Mouse (Mus musculus) adrenal gland, adult 18-20 months (tissue): ENCODE data around the gene Mark4. TPM values are rescaled to one million over a fixed set of nuclear protein-coding genes. Genes with fewer than 3 reads are reported as not detected.
A peak's percentile ranks its signal among the peaks of the same experiment; 100 is the strongest.

Source experiments
- DNase-seq, 2 experiments: peaks; one replicate each; pipeline ENCODE4 v3.0.0; 2021 to 2022; ENCODE audit warnings: low spot score in 2 of 2
- total RNA-seq, 2 experiments: library from RNA; stranded (reverse); gene quantifications; 1 replicate in 1 of 2; 2 replicates in 1 of 2; pipeline ENCODE4 v1.2.3; 2021

Mark4 gene
- total RNA-seq, 2 experiments from 2014 or later = 35.9 to 54.0 TPM

DNA sequence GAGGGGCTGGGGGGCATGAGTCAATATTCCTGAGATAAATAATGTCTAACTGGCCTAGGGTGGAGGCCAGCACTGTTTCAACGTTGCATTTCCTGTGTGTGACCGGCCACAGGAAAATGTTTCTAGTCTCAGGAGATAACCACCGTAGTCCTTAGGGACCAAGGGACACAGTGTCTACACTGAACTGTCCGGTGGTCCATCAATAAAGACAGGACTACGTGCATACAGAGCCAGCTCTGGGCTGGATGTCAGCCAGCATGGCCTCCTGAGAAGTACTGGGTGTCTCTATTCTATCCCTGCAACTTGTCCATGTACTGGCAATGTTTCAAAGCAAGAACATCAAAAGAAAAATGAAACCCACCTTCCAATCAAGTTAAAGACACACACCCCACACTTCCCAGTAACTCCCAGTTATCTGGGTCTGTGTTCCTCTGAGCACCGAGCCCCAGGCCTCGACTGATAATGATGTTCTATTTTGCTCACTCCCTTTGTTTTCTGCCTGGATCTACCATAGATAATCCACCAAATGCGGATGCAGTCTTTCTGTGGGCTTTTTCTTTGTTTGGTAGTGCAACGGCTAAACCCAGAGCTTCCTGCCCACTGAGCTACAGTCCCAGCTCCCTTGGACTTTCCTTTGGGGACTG, 17.1 kb downstream of the Mark4 start:
- no peak for DNase-seq

- DNase-seq = no peak
These were observed 21.6 kb downstream of the Mark4 start for GRCm38 (mm10) chr7:19437048-19437447.

GRCm38 (mm10) chr7:19436276-19436675, 22.3 kb downstream of the Mark4 start:
- DNase-seq = no peak

DNA sequence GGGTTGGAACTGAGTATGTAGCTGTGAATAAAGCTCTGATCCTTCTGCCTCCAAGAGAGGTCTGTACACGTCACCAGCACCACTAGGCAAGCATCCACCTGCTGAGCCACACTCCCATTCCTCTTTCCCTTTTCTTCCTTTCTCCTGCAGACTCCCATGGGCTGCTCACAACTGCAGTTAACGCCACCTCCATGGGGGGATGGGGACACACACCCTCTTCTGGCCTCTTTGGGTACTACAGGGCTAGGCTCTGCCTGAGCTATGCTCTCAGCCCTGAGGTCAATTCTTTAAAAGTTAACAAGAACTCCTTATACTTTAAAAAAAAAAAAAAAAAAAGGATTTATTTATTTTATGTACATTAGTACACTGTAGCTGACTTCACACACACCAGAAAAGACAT, 26.1 kb downstream of the Mark4 start:
- no peak for DNase-seq

- no peak for DNase-seq
These were observed 28.2 kb downstream of the Mark4 start for GRCm38 (mm10) chr7:19430402-19430801.

DNA sequence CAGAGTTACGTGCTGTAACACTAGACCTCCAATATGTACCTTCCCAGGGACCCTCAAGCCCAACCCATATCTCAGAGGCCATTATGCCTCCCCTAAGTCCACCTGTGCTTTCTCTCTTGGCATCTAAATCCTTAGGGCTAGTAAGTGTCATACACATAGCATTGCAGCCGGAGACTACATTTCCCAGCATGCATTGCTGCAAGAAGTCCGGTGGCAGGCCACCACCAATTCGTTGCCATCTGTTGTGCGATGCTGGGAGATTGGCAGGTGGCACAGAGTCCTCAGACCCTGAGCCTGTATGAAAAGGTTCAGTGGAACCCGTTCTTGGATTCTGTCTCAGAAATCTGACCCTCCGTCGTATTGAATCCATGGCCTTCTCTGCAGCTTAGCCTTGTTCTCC, 28.9 kb downstream of the Mark4 start:
- no peak for DNase-seq

- DNase-seq = no peak
These were observed 30.5 kb downstream of the Mark4 start for GRCm38 (mm10) chr7:19427999-19428650.

- no peak for DNase-seq
These were observed 31.7 kb downstream of the Mark4 start for GRCm38 (mm10) chr7:19426888-19427287.

GRCm38 (mm10) chr7:19426349-19426748, 32.3 kb downstream of the Mark4 start:
- no peak for DNase-seq

GRCm38 (mm10) chr7:19424051-19424450, 34.6 kb downstream of the Mark4 start:
- no peak for DNase-seq

DNA sequence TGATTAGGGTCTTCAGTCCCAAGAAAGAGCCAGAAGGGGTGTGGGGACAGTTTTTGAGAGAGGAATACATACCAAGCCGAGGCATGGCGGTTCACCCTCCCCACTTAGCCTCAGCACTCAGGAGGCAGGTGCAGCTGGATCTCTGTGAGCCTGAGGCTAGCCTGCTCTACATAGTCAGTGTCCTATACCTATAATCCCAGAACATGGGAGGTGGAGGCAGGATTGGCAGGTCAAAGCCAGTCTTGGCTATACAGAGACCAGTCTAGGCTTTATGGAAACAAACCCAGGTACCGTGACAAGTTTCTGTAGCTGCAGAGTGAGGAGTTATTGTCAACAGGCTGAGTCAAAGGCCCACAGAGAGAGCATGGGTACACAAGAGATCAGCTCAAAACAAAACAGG, 35.5 kb downstream of the Mark4 start:
- no peak for DNase-seq

DNA sequence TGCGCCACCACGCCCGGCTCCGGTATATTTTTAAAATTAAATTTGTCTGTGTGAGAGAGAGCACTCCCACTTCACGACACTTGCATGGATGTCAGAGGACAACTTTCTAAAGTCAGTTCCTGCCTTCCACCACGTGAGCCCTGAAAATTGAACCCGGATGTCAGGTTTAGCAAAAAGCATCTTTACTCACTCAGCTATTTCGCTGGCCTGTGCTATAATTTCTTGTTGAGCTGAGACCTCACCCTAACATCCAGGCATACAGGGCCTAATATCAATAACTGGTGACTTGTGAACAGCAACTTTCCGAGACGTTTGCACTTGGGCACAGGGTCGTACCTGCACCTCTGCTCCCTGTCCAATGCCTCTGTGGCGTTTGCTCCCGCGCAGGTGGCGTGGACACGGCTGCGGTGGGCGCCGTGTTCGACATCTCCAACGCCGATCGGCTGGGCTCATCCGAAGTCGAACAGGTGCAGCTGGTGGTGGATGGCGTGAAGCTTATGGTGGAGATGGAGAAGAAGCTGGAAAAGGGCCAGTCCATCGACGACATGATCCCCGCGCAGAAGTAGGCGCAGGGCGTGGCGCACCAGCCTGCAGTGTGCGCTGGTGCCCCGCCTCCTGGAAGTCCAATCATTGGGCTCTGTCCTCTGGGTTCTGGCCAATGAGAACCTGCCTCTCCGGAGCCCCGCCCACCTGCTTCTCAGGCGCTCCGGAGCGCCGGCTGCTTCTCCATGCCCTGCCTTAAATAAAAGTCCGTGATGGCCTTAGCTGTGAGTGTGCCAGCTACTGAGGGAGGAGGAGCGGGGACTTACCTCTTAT, 37.6 kb downstream of the Mark4 start:
- DNase-seq = peak; percentile 76 to 77

GRCm38 (mm10) chr7:19420121-19420520, 38.5 kb downstream of the Mark4 start:
- no peak for DNase-seq

DNA sequence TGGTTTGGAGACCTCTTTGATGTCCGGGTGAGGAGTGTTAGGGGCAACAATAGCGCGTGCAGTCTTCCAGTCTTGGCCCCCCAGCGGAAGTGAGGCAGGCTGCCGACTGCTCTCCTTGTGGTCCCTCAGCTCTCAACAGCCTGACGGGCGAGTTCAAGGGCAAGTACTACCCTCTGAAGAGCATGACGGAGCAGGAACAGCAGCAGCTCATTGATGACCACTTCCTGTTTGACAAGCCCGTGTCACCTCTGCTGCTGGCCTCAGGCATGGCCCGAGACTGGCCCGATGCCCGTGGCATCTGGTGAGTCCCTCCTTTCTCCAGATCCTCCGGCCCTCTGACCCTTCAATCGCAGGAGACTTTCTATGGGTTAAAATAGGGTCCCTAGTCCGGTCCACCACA, 42.0 kb downstream of the Mark4 start:
- DNase-seq = no peak

- DNase-seq = no peak
These were observed 45.1 kb downstream of the Mark4 start for GRCm38 (mm10) chr7:19413525-19413924.

- no peak for DNase-seq
These were observed 46.8 kb downstream of the Mark4 start for GRCm38 (mm10) chr7:19411783-19412182.

- peak in 1 of 2 experiments; percentile 54 for DNase-seq
These were observed 47.8 kb downstream of the Mark4 start for GRCm38 (mm10) chr7:19410766-19411344.

GRCm38 (mm10) chr7:19409753-19410152, 48.9 kb downstream of the Mark4 start:
- DNase-seq = no peak

DNA sequence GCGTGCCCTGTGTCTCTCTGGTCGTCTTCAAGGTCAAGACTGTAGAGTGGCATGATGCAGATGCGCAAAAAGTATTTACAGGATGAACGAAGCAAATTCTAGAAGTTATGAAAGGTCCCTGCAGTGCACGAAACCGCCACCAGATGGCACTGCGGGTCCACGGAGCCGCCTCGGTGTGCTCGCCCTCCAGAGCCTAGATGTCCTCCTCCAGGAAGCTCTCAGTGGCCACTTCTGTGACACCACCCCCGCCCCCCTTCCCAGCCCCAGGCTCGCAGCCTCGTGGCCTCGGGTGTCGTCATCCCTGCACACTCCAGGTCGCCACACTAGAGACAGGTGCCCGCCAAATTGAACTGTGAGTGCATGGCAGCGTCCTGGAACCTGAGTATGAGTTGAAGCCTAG, 53.2 kb downstream of the Mark4 start:
- DNase-seq = peak; percentile 88 to 91

GRCm38 (mm10) chr7:19404476-19404875, 54.1 kb downstream of the Mark4 start, which contains the start of gene Ckm:
Gene Ckm (plus strand): TSS chr7:19404776.
- no peak for DNase-seq

GRCm38 (mm10) chr7:19403731-19404296, 54.8 kb downstream of the Mark4 start, which contains the start of gene Klc3:
Gene Klc3 (minus strand): TSS chr7:19404104.
- peak; percentile 49 to 51 for DNase-seq
